ENCODE assay signal across 8 mouse cellular contexts in genomic region chr3:115642846-115643260, GRCm38 (mm10).
DNase-seq lines count a peak whose midpoint lies in the region; ATAC-seq and TF ChIP-seq lines count a peak whose summit lies in the region.

No protein-coding gene starts in this region.

- no peaks in the 10 kb centered on the region for H3K4me1 ChIP-seq in forebrain, embryonic 11.5 days (replicated peaks; ENCODE audit: control insufficient read depth, insufficient read depth, low read length)
- peaks cover 44% of the 10 kb centered on the region for H3K4me1 ChIP-seq in heart, embryonic 16.5 days (ENCODE audit: control insufficient read depth, insufficient read depth, low read length)
- H3K4me1 ChIP-seq in liver, embryonic 15.5 days (replicated peaks): peaks cover 53% of the 10 kb centered on the region
- H3K4me1 ChIP-seq in neural tube, embryonic 11.5 days (ENCODE audit: control insufficient read depth, insufficient read depth, low read length): no peaks in the 10 kb centered on the region
- no peaks in the 10 kb centered on the region for H3K4me1 ChIP-seq in stomach, postnatal 0 days (replicated peaks; ENCODE audit: control insufficient read depth, insufficient read depth)

- no peak overlapping the region for H3K27ac ChIP-seq in forebrain, embryonic 11.5 days (ENCODE audit: low read depth, low read length)
- peak overlapping the region; percentile 90 for H3K27ac ChIP-seq in heart, embryonic 16.5 days (ENCODE audit: low read length)
- H3K27ac ChIP-seq in liver, embryonic 15.5 days (replicated peaks): peak overlapping the region; percentile 45
- H3K27ac ChIP-seq in neural tube, embryonic 11.5 days (ENCODE audit: low read depth, low read length): no peak overlapping the region
- H3K27ac ChIP-seq in stomach, postnatal 0 days (replicated peaks): no peak overlapping the region

- H3K27me3 ChIP-seq in forebrain, embryonic 11.5 days (ENCODE audit: control insufficient read depth, insufficient read depth, low read length): no peaks in the 10 kb centered on the region
- no peaks in the 10 kb centered on the region for H3K27me3 ChIP-seq in heart, embryonic 16.5 days (ENCODE audit: control insufficient read depth, insufficient read depth, low read length)
- no peaks in the 10 kb centered on the region for H3K27me3 ChIP-seq in liver, embryonic 15.5 days
- H3K27me3 ChIP-seq in neural tube, embryonic 11.5 days (ENCODE audit: control insufficient read depth, insufficient read depth, low read length): no peaks in the 10 kb centered on the region
- H3K27me3 ChIP-seq in stomach, postnatal 0 days (ENCODE audit: control insufficient read depth, insufficient read depth, low read length): no peaks in the 10 kb centered on the region

- 10% methylated on average over 11 of the region's 11 CpGs for WGBS in forebrain, embryonic 11.5 days
- WGBS in heart, embryonic 16.5 days: 4% methylated on average over 11 of the region's 11 CpGs
- WGBS in liver, embryonic 15.5 days (ENCODE audit: insufficient replicate concordance): under 1% methylated on average over 11 of the region's 11 CpGs
- 9% methylated on average over 11 of the region's 11 CpGs for WGBS in neural tube, embryonic 11.5 days
- 6% methylated on average over 11 of the region's 11 CpGs for WGBS in stomach, postnatal 0 days

- H3K36me3 ChIP-seq in forebrain, embryonic 11.5 days (ENCODE audit: control insufficient read depth, insufficient read depth, low read length): no peaks in the 10 kb centered on the region
- no peaks in the 10 kb centered on the region for H3K36me3 ChIP-seq in heart, embryonic 16.5 days (ENCODE audit: control insufficient read depth, insufficient read depth)
- H3K36me3 ChIP-seq in liver, embryonic 15.5 days (replicated peaks): no peaks in the 10 kb centered on the region
- H3K36me3 ChIP-seq in neural tube, embryonic 11.5 days (ENCODE audit: control insufficient read depth, insufficient read depth, low read length): no peaks in the 10 kb centered on the region
- H3K36me3 ChIP-seq in stomach, postnatal 0 days (ENCODE audit: control insufficient read depth, insufficient read depth, low read length): no peaks in the 10 kb centered on the region

- TF ChIP-seq CTCF in stomach, postnatal 0 days (IDR thresholded peaks at IDR 0.05; ENCODE audit: low read depth): peak; percentile 93

- peak overlapping the region; percentile 34 for H3K4me3 ChIP-seq in forebrain, embryonic 11.5 days (ENCODE audit: low read depth, low read length)
- peak overlapping the region; percentile 52 for H3K4me3 ChIP-seq in heart, embryonic 16.5 days (ENCODE audit: low read length)
- peak overlapping the region; percentile 51 for H3K4me3 ChIP-seq in liver, embryonic 15.5 days (replicated peaks)
- peak overlapping the region; percentile 39 for H3K4me3 ChIP-seq in neural tube, embryonic 11.5 days (ENCODE audit: low read depth, low read length)
- peak overlapping the region; percentile 33 for H3K4me3 ChIP-seq in stomach, postnatal 0 days (ENCODE audit: low read depth, low read length)

- H3K9ac ChIP-seq in forebrain, embryonic 11.5 days (ENCODE audit: low read length): peak overlapping the region; percentile 56
- no peak overlapping the region for H3K9ac ChIP-seq in heart, embryonic 16.5 days (ENCODE audit: low read length)
- H3K9ac ChIP-seq in liver, embryonic 15.5 days: 0 out of 2 replicates have a peak overlapping the region, but pooled peaks have one; percentile 2
- H3K9ac ChIP-seq in neural tube, embryonic 11.5 days (ENCODE audit: low read length): peak overlapping the region; percentile 51; the same call in 1 of the 2 replicates
- peak overlapping the region; percentile 53; the same call in 1 of the 2 replicates for H3K9ac ChIP-seq in stomach, postnatal 0 days (ENCODE audit: low read length)

- DNase-seq in CD8-positive naive resting alpha-beta T cell, adult 2 months (ENCODE audit: low read depth in 2 of 2, low spot score in 2 of 2): peak; percentile 72 to 78
- DNase-seq in c-Kit-positive CD71-positive TER-119-negative erythroid progenitor cells, embryonic 14.5 days (ENCODE audit: low read depth): peak; percentile 55
- DNase-seq in forebrain, embryonic 11.5 days (ENCODE audit: low spot score): peak; percentile 91
- peak; percentile 81 to 82 for DNase-seq in kidney, postnatal 25 days
- peak; percentile 81 for DNase-seq in neural tube, embryonic 11.5 days (ENCODE audit: low spot score)
- peak; percentile 81 for DNase-seq in stomach, postnatal 0 days (ENCODE audit: low spot score)

- H3K9me3 ChIP-seq in forebrain, embryonic 11.5 days (ENCODE audit: control insufficient read depth, low read length): no peaks in the 10 kb centered on the region
- H3K9me3 ChIP-seq in heart, embryonic 16.5 days (replicated peaks; ENCODE audit: control insufficient read depth, low read length): no peaks in the 10 kb centered on the region
- H3K9me3 ChIP-seq in liver, embryonic 15.5 days (replicated peaks): no peaks in the 10 kb centered on the region
- no peaks in the 10 kb centered on the region for H3K9me3 ChIP-seq in neural tube, embryonic 11.5 days (ENCODE audit: control insufficient read depth, low read length)
- H3K9me3 ChIP-seq in stomach, postnatal 0 days (ENCODE audit: control insufficient read depth, low read length): no peaks in the 10 kb centered on the region

- peak overlapping the region; percentile 54 for H3K4me2 ChIP-seq in forebrain, embryonic 11.5 days (ENCODE audit: low read depth, low read length, severe bottlenecking)
- peak overlapping the region; percentile 74 for H3K4me2 ChIP-seq in heart, embryonic 16.5 days (ENCODE audit: low read depth, low read length)
- peak overlapping the region; percentile 68 for H3K4me2 ChIP-seq in liver, embryonic 15.5 days
- H3K4me2 ChIP-seq in neural tube, embryonic 11.5 days (ENCODE audit: low read depth): peak overlapping the region; percentile 46
- H3K4me2 ChIP-seq in stomach, postnatal 0 days (replicated peaks; ENCODE audit: low read depth): peak overlapping the region; percentile 65

- no peak for TF ChIP-seq EP300 in stomach, postnatal 0 days (optimal IDR thresholded peaks at IDR 0.05)

- ATAC-seq in forebrain, embryonic 11.5 days (replicated peaks; ENCODE audit: low FRiP score): peak; percentile 7
- ATAC-seq in heart, embryonic 16.5 days (replicated peaks; ENCODE audit: extremely low read depth, insufficient read depth, low FRiP score): no peak
- peak; percentile 39; the same call in 1 of the 2 replicates for ATAC-seq in liver, embryonic 15.5 days (ENCODE audit: insufficient read depth)
- no peak; the same call in none of the 2 replicates for ATAC-seq in neural tube, embryonic 11.5 days (ENCODE audit: insufficient read depth, low FRiP score, low TSS enrichment)
- ATAC-seq in stomach, postnatal 0 days (ENCODE audit: low FRiP score, low TSS enrichment): peak; percentile 53; the same call in 1 of the 2 replicates

Comparison
In these comparisons a context has a peak if more than half of its experiments do, and no peak if none do; other contexts are left out.
1. ATAC-seq: peak in forebrain, embryonic 11.5 days (single experiment), liver, embryonic 15.5 days (single experiment) and stomach, postnatal 0 days (single experiment); none in heart, embryonic 16.5 days (single experiment) and neural tube, embryonic 11.5 days (single experiment).
2. H3K27ac ChIP-seq: peak in heart, embryonic 16.5 days (single experiment) and liver, embryonic 15.5 days (single experiment); none in forebrain, embryonic 11.5 days (single experiment), neural tube, embryonic 11.5 days (single experiment) and stomach, postnatal 0 days (single experiment).
3. Peak in every context shown above with its lines, with median percentiles within 50 percentile points of each other: DNase-seq, H3K4me2 ChIP-seq and H3K4me3 ChIP-seq.